19 mouse cellular contexts compared by ENCODE assay signal in genomic region chr1:69443466-69443865, GRCm38 (mm10).
DNase-seq lines count a peak whose midpoint lies in the region; ATAC-seq and TF ChIP-seq lines count a peak whose summit lies in the region.
"Had no signal": no experiment of that assay in that cellular context is flagged by ENCODE, and none has a peak within 500 bp of the region (broad histone marks: within the 10 kb centered on the region; RNA-seq: fewer than 3 reads in every experiment).

No protein-coding gene starts in this region.

- peak; percentile 67 for ATAC-seq in intestine, embryonic 15.5 days
- ATAC-seq in intestine, postnatal 0 days, result no peak
- no peak for ATAC-seq in stomach, embryonic 16.5 days (ENCODE audit: insufficient read depth, low FRiP score)
- ATAC-seq in lung, postnatal 0 days, result no peak
- ATAC-seq: forebrain, embryonic 13.5 days; forebrain, embryonic 15.5 days had no signal

- WGBS in intestine, embryonic 15.5 days, result 45% methylated on average over 7 of the region's 7 CpGs
- 34% methylated on average over 7 of the region's 7 CpGs for WGBS in intestine, postnatal 0 days
- WGBS in stomach, embryonic 16.5 days, result 43% methylated on average over 7 of the region's 7 CpGs
- WGBS in lung, postnatal 0 days, result 50% methylated on average over 7 of the region's 7 CpGs

- no peaks in the 10 kb centered on the region for H3K4me1 ChIP-seq in intestine, embryonic 15.5 days (replicated peaks)
- H3K4me1 ChIP-seq in intestine, postnatal 0 days (replicated peaks; ENCODE audit: control insufficient read depth, insufficient read depth, low read length), result no peaks in the 10 kb centered on the region
- H3K4me1 ChIP-seq in stomach, embryonic 16.5 days (ENCODE audit: control insufficient read depth, insufficient read depth, low read length), result no peaks in the 10 kb centered on the region
- H3K4me1 ChIP-seq in lung, postnatal 0 days (ENCODE audit: insufficient read depth, low read depth, low read length), result no peaks in the 10 kb centered on the region
- H3K4me1 ChIP-seq: embryonic facial prominence, embryonic 10.5 days; embryonic facial prominence, embryonic 12.5 days; forebrain, embryonic 13.5 days; forebrain, embryonic 15.5 days had no signal

- no peak for DNase-seq in lung, postnatal 0 days (ENCODE audit: low spot score)
- DNase-seq in thymus, postnatal 10 days (ENCODE audit: low spot score in 2 of 2), result no peak
- no peak for DNase-seq in thymus, adult 18-20 months
- DNase-seq in layer of hippocampus, adult 8-10 months (ENCODE audit: low spot score in 2 of 2), result no peak
- DNase-seq: adrenal gland, adult 2 months; adrenal gland, postnatal 10 days; adrenal gland, postnatal 25 days; cerebellum, adult 11 months; cerebellum, adult 18-20 months; cerebellum, adult 8-10 months; cerebellum, postnatal 10 days; cerebellum, postnatal 25 days had no signal

- no peaks in the 10 kb centered on the region for H3K9me3 ChIP-seq in intestine, embryonic 15.5 days
- H3K9me3 ChIP-seq in intestine, postnatal 0 days (ENCODE audit: control insufficient read depth), result no peaks in the 10 kb centered on the region
- H3K9me3 ChIP-seq in stomach, embryonic 16.5 days (replicated peaks; ENCODE audit: control insufficient read depth, low read length), result no peaks in the 10 kb centered on the region
- H3K9me3 ChIP-seq in lung, postnatal 0 days (ENCODE audit: low read length), result no peaks in the 10 kb centered on the region
- H3K9me3 ChIP-seq: embryonic facial prominence, embryonic 10.5 days; embryonic facial prominence, embryonic 12.5 days; forebrain, embryonic 13.5 days; forebrain, embryonic 15.5 days had no signal

- H3K9ac ChIP-seq in intestine, embryonic 15.5 days, result no peak overlapping the region
- H3K9ac ChIP-seq in intestine, postnatal 0 days (ENCODE audit: low read depth, low read length), result no peak overlapping the region
- no peak overlapping the region for H3K9ac ChIP-seq in stomach, embryonic 16.5 days (ENCODE audit: low read length)
- no peak overlapping the region for H3K9ac ChIP-seq in lung, postnatal 0 days (replicated peaks; ENCODE audit: low read depth)
- H3K9ac ChIP-seq: embryonic facial prominence, embryonic 12.5 days; forebrain, embryonic 13.5 days; forebrain, embryonic 15.5 days had no signal

- H3K4me3 ChIP-seq in intestine, embryonic 15.5 days (replicated peaks), result no peak overlapping the region
- H3K4me3 ChIP-seq in intestine, postnatal 0 days (ENCODE audit: low read depth, low read length), result no peak overlapping the region
- no peak overlapping the region for H3K4me3 ChIP-seq in stomach, embryonic 16.5 days (replicated peaks; ENCODE audit: low read length)
- no peak overlapping the region for H3K4me3 ChIP-seq in lung, postnatal 0 days (ENCODE audit: low read depth, low read length)
- H3K4me3 ChIP-seq: embryonic facial prominence, embryonic 10.5 days; embryonic facial prominence, embryonic 12.5 days; forebrain, embryonic 13.5 days; forebrain, embryonic 15.5 days had no signal

- TF ChIP-seq EP300 in lung, postnatal 0 days (IDR thresholded peaks at IDR 0.05), result no peak

- TF ChIP-seq CTCF in intestine, postnatal 0 days (IDR thresholded peaks at IDR 0.05; ENCODE audit: low read depth), result no peak
- TF ChIP-seq CTCF in lung, postnatal 0 days (IDR thresholded peaks at IDR 0.05), result no peak

- no peak overlapping the region for H3K27ac ChIP-seq in intestine, embryonic 15.5 days
- peak overlapping the region; percentile 28; the same call in 1 of the 2 replicates for H3K27ac ChIP-seq in intestine, postnatal 0 days (ENCODE audit: low read depth, low read length)
- peak overlapping the region; percentile 70; the same call in 1 of the 2 replicates for H3K27ac ChIP-seq in stomach, embryonic 16.5 days (ENCODE audit: low read length)
- H3K27ac ChIP-seq in lung, postnatal 0 days (ENCODE audit: low read length), result no peak overlapping the region
- H3K27ac ChIP-seq: embryonic facial prominence, embryonic 10.5 days; embryonic facial prominence, embryonic 12.5 days; forebrain, embryonic 13.5 days; forebrain, embryonic 15.5 days had no signal

- H3K4me2 ChIP-seq in intestine, embryonic 15.5 days (replicated peaks), result no peak overlapping the region
- no peak overlapping the region for H3K4me2 ChIP-seq in intestine, postnatal 0 days (replicated peaks; ENCODE audit: low read depth)
- H3K4me2 ChIP-seq in stomach, embryonic 16.5 days (ENCODE audit: low read depth, low read length), result no peak overlapping the region
- H3K4me2 ChIP-seq in lung, postnatal 0 days (replicated peaks; ENCODE audit: low read depth, low read length), result no peak overlapping the region
- H3K4me2 ChIP-seq: embryonic facial prominence, embryonic 12.5 days; forebrain, embryonic 13.5 days; forebrain, embryonic 15.5 days had no signal

- no peaks in the 10 kb centered on the region for H3K36me3 ChIP-seq in intestine, embryonic 15.5 days
- H3K36me3 ChIP-seq in intestine, postnatal 0 days (ENCODE audit: control insufficient read depth, insufficient read depth), result no peaks in the 10 kb centered on the region
- H3K36me3 ChIP-seq in stomach, embryonic 16.5 days (ENCODE audit: control insufficient read depth, insufficient read depth, low read length), result no peaks in the 10 kb centered on the region
- no peaks in the 10 kb centered on the region for H3K36me3 ChIP-seq in lung, postnatal 0 days (ENCODE audit: insufficient read depth, low read length)
- H3K36me3 ChIP-seq: embryonic facial prominence, embryonic 10.5 days; embryonic facial prominence, embryonic 12.5 days; forebrain, embryonic 15.5 days had no signal

- no peaks in the 10 kb centered on the region for H3K27me3 ChIP-seq in intestine, embryonic 15.5 days (replicated peaks)
- H3K27me3 ChIP-seq in intestine, postnatal 0 days (replicated peaks; ENCODE audit: control insufficient read depth, insufficient read depth, low read length), result no peaks in the 10 kb centered on the region
- H3K27me3 ChIP-seq in stomach, embryonic 16.5 days (ENCODE audit: control insufficient read depth, insufficient read depth, low read length), result no peaks in the 10 kb centered on the region
- H3K27me3 ChIP-seq in lung, postnatal 0 days (replicated peaks; ENCODE audit: insufficient read depth, low read length), result no peaks in the 10 kb centered on the region
- H3K27me3 ChIP-seq: embryonic facial prominence, embryonic 12.5 days; forebrain, embryonic 13.5 days; forebrain, embryonic 15.5 days had no signal

Comparison
In these comparisons a context has a peak if more than half of its experiments do, and no peak if none do; other contexts are left out.
1. H3K27ac ChIP-seq: peak in intestine, postnatal 0 days (single experiment) and stomach, embryonic 16.5 days (single experiment); none in intestine, embryonic 15.5 days (single experiment) and lung, postnatal 0 days (single experiment).